Mouse (Mus musculus): ENCODE results near the gene Ahr. TPM values are rescaled to one million over a fixed set of nuclear protein-coding genes. Genes with fewer than 3 reads are reported as not detected.

The Ahr gene
- total RNA-seq (2021), result 1 to 10 TPM; 1.4 to 1.5 TPM
- long read RNA-seq, experiment 1, full-length matches to known transcripts, result 3 of 3 reads
- long read RNA-seq, experiment 1, partial matches to known transcripts, result 0 of 3 reads
- long read RNA-seq, experiment 1, other reads (novel, unspliced or antisense), result 0 of 3 reads
- long read RNA-seq, experiment 2, full-length matches to known transcripts, result 6 of 7 reads
- long read RNA-seq, experiment 2, partial matches to known transcripts, result 1 of 7 reads
- long read RNA-seq, experiment 2, other reads (novel, unspliced or antisense), result 0 of 7 reads

DNA sequence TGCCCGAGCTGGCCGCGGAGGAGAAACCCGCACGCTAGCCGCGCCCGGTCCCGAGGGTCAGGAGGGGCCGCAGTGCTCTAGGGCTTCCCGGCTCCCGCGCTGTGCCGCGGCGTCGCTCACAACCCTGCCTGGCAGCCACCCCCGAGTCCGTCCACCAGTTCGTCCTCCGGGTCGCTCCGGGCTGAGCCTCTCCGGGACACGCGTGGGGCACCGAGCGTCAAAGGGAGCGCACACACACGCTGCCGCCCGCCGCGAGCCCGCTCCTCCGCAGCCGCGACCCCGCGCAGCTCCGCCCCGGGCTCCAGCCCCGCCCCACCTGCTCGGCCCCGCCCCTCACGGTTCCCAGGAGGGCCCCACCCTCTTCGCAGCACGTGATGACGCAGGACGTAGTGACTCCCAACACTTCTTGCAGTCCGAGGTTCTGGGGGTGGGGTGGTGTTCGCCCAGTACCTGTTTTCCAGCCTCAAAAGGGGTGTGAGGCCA is at the start of gene Ahr:
Ahr (minus strand) TSS at position 285 of the 483 bp plus-strand sequence.
- H3K27ac ChIP-seq, result peak within 1 kb of the TSS; percentile 85
- intact Hi-C loops (cut with DNase I), result no loop called here
- no peak for TF ChIP-seq CTCF (IDR thresholded peaks at IDR 0.05)

DNA sequence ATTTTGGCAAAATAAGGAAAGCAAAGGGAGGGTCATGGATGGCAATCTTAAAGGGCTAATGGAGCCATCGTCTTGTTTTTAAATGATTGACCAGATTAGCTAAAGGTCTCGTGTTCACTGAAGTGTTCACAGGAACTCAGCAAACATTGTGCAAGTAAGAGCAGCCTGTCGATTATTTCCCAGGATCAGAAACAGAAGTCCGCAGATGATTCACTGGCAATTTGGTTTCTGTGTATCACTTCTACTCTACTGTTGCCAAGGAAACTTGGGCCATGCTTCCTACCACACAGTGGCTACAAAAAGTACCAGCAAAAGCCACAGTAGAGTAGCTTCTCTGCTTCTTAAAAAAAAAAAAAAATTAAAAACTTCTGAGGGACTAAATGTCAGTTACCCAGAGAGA is 44.0 kb upstream of the Ahr start:
- TF ChIP-seq CTCF (IDR thresholded peaks at IDR 0.05), result no peak
- no peak for DNase-seq
- Histone ChIP-seq H3K4me3 (no peak overlapping the region), H3K27ac (no peak overlapping the region)
- intact Hi-C loops (cut with DNase I), result no loop called here

More for the DNA sequence above, at the start of gene Ahr:
- DNase-seq, result peak; percentile 81
- peak within 1 kb of the TSS; percentile 92 for H3K4me3 ChIP-seq

DNA sequence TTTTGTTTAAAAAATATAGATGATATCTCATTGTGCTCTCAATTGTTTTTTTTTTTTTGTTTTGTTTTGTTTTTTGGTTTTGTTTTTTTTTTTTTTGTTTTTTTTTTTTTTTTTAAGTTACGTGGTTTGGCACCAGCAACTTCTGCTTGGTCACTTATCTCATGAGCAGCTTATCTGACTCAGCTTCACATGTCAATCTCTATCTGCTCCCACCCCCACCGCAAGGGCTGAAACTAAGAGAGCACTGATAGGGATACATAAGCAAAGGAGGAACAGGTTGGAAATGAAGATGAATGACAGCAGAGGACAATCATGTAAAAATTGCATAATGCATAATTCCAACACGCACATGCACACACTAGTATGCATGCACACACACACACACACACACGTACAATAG is 41.3 kb upstream of the Ahr start:
- intact Hi-C loops (cut with DNase I), result no loop called here
- DNase-seq, result no peak
- TF ChIP-seq CTCF (IDR thresholded peaks at IDR 0.05), result no peak
- Histone ChIP-seq H3K4me3 (no peak overlapping the region), H3K27ac (no peak overlapping the region)

DNA sequence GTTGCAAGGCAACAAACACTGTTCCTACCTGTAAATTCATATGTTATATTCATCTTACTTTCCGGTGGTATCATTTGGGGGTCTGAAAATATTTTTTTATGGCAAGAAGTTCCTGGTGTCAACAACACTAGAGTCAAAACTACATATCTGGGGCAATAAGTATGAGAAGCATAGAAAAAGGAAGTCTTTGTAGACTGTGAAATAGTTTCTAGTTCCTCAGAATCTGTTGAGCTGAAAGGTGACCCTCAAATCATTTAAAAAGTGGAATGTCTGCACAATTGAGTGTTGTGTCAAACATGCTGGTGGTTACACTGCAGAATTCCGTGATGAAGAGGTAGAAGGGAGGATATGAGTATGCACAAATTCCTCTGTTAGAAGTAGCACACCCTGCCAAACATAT is 38.9 kb upstream of the Ahr start:
- H3K4me3 ChIP-seq, result no peak overlapping the region
- no peak for TF ChIP-seq CTCF (IDR thresholded peaks at IDR 0.05)
- no peak overlapping the region for H3K27ac ChIP-seq
- intact Hi-C loops (cut with DNase I), result no loop called here
- DNase-seq, result no peak

DNA sequence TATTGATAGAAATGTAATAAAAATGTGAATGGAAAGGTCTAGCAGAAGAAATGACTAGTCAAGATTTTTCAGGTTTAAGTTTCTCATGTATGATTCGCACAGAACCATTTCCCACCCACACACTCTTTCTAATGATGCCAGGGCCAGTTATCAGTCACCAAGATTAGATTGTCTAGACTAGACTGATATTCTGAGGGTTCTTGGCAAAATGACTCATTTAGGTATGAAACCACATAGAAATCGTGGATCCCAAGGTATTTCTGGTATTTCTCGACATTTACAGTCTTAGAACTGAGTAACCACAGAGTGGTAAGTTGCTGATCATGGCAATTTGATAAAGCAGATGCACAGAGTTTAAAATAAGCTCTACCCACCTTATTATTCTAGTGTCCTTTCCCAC is 28.0 kb upstream of the Ahr start:
- Histone ChIP-seq H3K4me3 (no peak overlapping the region), H3K27ac (no peak overlapping the region)
- intact Hi-C loops (cut with DNase I), result no loop called here
- no peak for TF ChIP-seq CTCF (IDR thresholded peaks at IDR 0.05)
- DNase-seq, result no peak

DNA sequence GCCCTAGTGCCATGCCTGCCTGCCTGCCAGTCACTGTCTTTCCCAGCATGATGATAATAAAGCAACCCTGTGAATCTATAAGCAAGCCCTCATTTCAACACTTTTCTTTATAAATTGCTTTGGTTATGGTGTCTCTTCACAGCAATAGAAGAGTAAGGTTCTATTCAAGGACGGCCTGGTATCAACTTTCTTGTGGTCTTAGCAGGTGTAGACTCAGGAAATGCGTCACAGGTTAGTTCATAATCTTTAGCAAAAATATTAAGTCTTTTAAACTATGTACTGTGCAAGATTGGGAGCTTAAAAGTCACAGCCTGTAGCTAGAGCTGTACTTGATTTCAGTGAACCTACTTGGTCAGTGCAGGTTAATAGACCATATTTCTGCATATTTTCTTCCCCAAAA is 24.0 kb upstream of the Ahr start:
- Histone ChIP-seq H3K27ac (no peak overlapping the region), H3K4me3 (no peak overlapping the region)
- no peak for TF ChIP-seq CTCF (IDR thresholded peaks at IDR 0.05)
- intact Hi-C loops (cut with DNase I), result no loop called here
- DNase-seq, result no peak

DNA sequence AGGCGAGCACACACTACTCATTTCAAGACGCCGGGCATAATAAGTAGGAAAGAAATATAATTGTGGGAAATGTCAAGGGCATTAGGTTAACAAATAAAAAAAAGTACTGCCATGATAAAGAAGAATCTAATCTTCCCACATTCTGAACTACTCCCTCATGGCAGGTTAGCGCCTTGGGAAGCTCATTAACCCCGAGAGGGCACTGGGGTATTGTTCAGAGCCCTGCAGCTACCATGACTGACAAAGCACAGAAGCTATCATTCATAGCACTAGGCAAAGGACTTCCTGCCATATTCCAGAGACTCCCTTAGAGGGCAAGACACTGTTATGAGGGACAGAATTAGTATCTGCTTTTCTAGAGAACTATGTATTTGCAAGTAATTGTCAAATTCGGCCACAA is 21.1 kb upstream of the Ahr start:
- H3K4me3 ChIP-seq, result no peak overlapping the region
- no peak overlapping the region for H3K27ac ChIP-seq
- DNase-seq, result no peak
- intact Hi-C loops (cut with DNase I), result no loop called here
- no peak for TF ChIP-seq CTCF (IDR thresholded peaks at IDR 0.05)

DNA sequence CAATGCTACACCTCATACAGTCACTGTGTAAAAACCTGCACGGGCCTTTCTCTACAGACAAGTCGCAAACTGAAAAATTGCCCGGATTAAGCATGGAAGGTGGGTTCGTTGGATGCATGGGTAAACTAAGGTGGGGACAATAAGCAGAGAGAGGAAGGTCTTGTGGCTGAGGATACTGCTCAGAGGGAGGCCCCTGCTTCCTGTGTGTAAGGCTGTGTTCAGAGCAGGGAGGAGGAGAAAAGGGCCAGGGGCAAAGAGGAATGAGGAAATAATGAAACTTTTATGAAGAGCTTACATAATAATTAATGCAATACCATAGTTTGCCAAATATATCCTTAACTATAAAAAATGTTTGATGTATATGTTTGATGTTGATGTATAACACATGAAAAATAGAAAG is 19.5 kb upstream of the Ahr start:
- H3K27ac ChIP-seq, result no peak overlapping the region
- no peak for DNase-seq
- intact Hi-C loops (cut with DNase I), result no loop called here
- H3K4me3 ChIP-seq, result no peak overlapping the region
- no peak for TF ChIP-seq CTCF (IDR thresholded peaks at IDR 0.05)

DNA sequence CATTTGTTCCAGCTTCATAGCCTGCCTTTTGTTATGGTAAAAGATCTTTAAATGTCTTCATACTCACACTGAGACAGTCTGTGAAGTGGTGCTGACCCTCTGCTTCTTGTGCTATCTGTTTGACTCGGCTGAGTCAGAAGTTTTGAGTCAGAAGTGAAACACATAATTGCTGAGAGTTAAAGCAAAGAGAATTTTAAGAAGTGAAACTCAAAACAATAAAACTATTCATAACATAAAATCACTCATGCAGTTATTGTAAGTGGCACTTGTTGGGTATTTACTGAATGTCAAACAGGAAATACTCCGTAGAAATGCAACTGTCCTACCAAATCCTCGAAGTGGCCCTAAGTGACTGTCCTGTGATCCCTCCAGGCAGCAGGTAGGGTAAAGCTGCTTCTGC is 18.3 kb upstream of the Ahr start:
- no peak for DNase-seq
- Histone ChIP-seq H3K27ac (no peak overlapping the region), H3K4me3 (no peak overlapping the region)
- TF ChIP-seq CTCF (IDR thresholded peaks at IDR 0.05), result no peak
- intact Hi-C loops (cut with DNase I), result no loop called here

DNA sequence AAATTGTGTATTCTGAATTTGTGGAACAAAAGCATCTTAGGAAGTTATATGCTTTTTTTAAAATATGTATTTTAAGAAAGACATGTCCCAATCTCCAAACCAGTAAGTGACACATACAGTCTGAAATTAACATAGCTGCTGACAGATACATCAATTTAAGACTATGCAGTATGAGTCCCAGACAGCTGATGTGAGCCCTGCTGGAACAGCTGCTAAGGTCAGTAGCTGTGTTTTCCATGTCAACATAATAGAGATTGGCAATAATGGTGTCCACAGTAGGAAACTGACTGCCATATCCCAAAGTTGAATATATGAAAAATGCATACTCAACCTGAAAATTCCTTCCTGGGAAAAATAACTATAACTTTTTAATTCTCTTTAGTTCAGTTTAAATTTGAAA is 15.5 kb upstream of the Ahr start:
- no peak for DNase-seq
- H3K27ac ChIP-seq, result no peak overlapping the region
- intact Hi-C loops (cut with DNase I), result no loop called here
- TF ChIP-seq CTCF (IDR thresholded peaks at IDR 0.05), result no peak
- no peak overlapping the region for H3K4me3 ChIP-seq

DNA sequence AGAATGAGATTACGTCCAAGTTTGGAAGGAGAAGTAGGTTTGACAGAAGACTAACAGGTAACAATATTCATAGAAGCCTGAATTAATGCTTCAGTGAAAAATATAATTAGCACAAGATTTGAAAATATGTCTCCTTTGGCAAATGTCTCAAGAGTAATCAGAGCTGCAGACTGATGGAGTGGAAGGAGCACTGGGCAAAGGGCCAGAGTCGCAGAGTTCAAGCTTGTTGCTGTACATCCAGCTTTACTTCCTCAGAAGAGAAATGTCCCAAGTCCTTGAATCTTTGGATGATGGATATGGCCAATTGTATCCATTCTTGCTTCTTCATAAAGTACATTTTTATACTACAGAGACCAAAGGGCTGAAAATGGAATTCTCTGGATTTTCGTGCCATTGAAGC is 8.0 kb upstream of the Ahr start:
- intact Hi-C loops (cut with DNase I), result no loop called here
- no peak for TF ChIP-seq CTCF (IDR thresholded peaks at IDR 0.05)
- Histone ChIP-seq H3K27ac (no peak overlapping the region), H3K4me3 (no peak overlapping the region)
- DNase-seq, result no peak

DNA sequence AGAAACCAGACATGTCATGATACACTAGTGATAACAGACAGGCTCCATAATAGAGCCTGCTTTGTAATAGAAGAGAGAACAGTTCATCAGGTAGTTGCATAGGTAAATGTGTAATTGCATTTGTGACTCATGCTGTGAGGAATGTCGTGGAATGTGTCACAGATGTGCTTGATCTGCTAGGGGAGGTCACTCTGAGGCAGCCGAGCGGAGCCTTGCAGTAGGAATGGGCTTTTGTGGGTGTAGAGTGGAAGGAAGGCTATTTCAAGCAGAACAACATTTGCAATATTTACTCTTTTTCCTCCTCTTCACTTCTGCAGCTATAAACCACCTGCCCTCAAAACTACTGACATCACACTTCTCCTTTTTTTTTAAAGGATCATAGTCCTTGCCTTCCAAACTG is 4.0 kb upstream of the Ahr start:
- Histone ChIP-seq H3K27ac (no peak overlapping the region), H3K4me3 (no peak overlapping the region)
- TF ChIP-seq CTCF (IDR thresholded peaks at IDR 0.05), result no peak
- intact Hi-C loops (cut with DNase I), result no loop called here
- no peak for DNase-seq

DNA sequence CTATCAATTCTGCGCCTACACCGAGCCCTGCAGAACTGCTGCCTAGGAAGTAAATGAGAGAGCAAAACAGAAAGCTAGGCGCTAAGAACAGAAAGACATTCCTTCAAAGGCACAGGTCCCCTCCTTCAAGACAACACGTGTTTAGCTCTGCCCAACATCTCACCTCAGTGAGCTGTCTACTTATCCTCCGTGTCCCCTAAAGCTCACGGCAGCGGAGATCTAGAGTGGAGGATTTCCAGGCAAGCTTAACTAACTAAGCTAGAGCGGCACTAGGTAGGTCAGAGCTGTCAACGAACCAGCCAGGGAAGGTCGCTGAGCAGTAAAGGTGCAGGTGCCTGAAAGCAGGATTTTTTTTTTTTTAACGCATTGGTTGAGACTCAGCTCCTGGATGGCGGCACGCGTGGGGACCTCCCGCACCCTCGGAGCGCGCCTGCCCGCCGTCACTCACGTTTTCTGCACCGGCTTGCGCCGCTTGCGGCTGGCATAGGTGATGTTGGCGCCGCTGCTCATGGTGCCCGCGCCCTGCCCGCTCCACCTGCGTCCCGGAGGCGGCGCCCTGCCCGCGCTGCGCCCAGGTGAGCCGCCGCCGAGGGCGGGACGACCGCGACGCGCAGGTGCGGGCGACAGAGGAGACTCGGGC is 604 bp downstream of the Ahr start:
- no peak for TF ChIP-seq CTCF (IDR thresholded peaks at IDR 0.05)
- DNase-seq, result no peak
- Histone ChIP-seq H3K27ac (peak overlapping the region; percentile 85), H3K4me3 (peak overlapping the region; percentile 92)
- intact Hi-C loops (cut with DNase I), result no loop called here

DNA sequence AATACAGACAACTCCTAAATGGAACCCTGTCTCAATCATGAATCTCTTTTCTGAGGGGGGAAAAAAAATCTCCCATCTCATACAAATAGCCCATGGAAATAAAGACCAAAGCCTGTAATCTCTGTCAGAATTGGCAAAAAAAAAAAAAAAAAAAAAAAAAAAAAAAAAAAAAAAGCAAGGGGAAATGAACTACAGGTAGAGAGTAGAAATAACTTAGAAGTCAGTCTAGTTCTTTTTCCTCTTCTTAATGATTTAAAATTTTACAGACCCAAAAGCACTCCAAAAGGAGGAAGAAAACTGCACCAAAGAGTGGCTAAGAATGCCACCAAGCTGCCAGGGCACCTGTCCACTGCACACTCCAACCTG is 1.1 kb downstream of the Ahr start:
- TF ChIP-seq CTCF (IDR thresholded peaks at IDR 0.05), result no peak
- intact Hi-C loops (cut with DNase I), result loop anchor here (2.0 kb wide), 1 partner anchor 297 kb away; no protein-coding TSS in a partner anchor
- peak overlapping the region; percentile 85 for H3K27ac ChIP-seq
- peak overlapping the region; percentile 92 for H3K4me3 ChIP-seq
- no peak for DNase-seq

Measured in gastrocnemius, adult 2 months (tissue).